Mouse (Mus musculus) liver, postnatal 0 days (tissue): Measurements from ENCODE around the gene Cep170. TPM values are rescaled to one million over a fixed set of nuclear protein-coding genes. Genes with fewer than 3 reads are reported as not detected.

ENCODE experiments used
- ATAC-seq: fragments of 200-750 bp; cut with Nextera tagmentation; 2 replicates; pipeline ENCODE4 v1.8.0; 2017; ENCODE audit warnings: mild to moderate bottlenecking, moderate library complexity
- DNase-seq: peaks from one replicate; pipeline ENCODE4 v3.0.0-alpha.2; 2016
- H3K27ac ChIP-seq: fragments of 300-500 bp; sonication (generic); 2 replicates; pipeline ENCODE4 v1.5.1; 2014; ENCODE audit warnings: antibody characterized with exemption, moderate library complexity, mild to moderate bottlenecking, low read depth
- H3K27me3 ChIP-seq: fragments of 300-500 bp; sonication (generic); 2 replicates; pipeline ENCODE4 v1.6.1; 2014; ENCODE audit warnings: low read length, control low read depth, mixed read lengths; ENCODE audit not compliant: insufficient read depth
- H3K36me3 ChIP-seq: fragments of 300-500 bp; sonication (generic); replicated peaks from 2 replicates; pipeline ENCODE4 v1.6.1; 2014; ENCODE audit warnings: mild to moderate bottlenecking, control low read depth, low read length, moderate library complexity, mixed read lengths; ENCODE audit not compliant: insufficient read depth
- H3K4me1 ChIP-seq: fragments of 300-500 bp; sonication (generic); 2 replicates; pipeline ENCODE4 v1.6.1; 2014; ENCODE audit warnings: antibody characterized with exemption, mild to moderate bottlenecking, control low read depth; ENCODE audit not compliant: insufficient read depth
- H3K4me2 ChIP-seq: fragments of 300-500 bp; sonication (generic); 2 replicates; pipeline ENCODE4 v1.6.1; 2014; ENCODE audit warnings: low read depth, mild to moderate bottlenecking, low read length, moderate library complexity, mixed read lengths
- H3K4me3 ChIP-seq: fragments of 300-500 bp; sonication (generic); 2 replicates; pipeline ENCODE4 v1.5.1; 2014; ENCODE audit warnings: low read depth, low read length
- H3K9ac ChIP-seq: fragments of 300-500 bp; sonication (generic); replicated peaks from 2 replicates; pipeline ENCODE4 v1.6.1; 2014; ENCODE audit warnings: mild to moderate bottlenecking, moderate library complexity
- H3K9me3 ChIP-seq: fragments of 300-500 bp; sonication (generic); 2 replicates; pipeline ENCODE4 v1.6.1; 2016; ENCODE audit warnings: mild to moderate bottlenecking, control low read depth, low read length, mixed read lengths
- CTCF ChIP-seq: sonication (generic); IDR thresholded peaks from 2 replicates; pipeline ENCODE4 v1.5.1; 2016; ENCODE audit warnings: antibody characterized with exemption, low read depth
- EP300 ChIP-seq: IDR thresholded peaks from 2 replicates; pipeline ENCODE4 v1.6.1; 2016; ENCODE audit warnings: antibody characterized with exemption, low read depth, mild to moderate bottlenecking
- WGBS: fragments of 180-500 bp; shearing (Covaris S2); extraction: QIAGEN DNeasy Blood & Tissue Kit; methylation state at CpG from one replicate; pipeline ENCODE4 v1.1.7; 2014; ENCODE audit not compliant: insufficient replicate concordance; 5-methylcytosine and 5-hydroxymethylcytosine counted together
- polyA plus RNA-seq: library from polyadenylated mRNA; unstranded; fragments of >200 nt; fragmentation: Nextera tagmentation; extraction: Ambion mirVana; gene quantifications from 2 replicates; pipeline ENCODE4 v1.2.1, GENCODE M21; 2015

Gene Cep170
- polyA plus RNA-seq, 1 experiment from 2014 or later: 4.4 TPM

GRCm38 (mm10) chr1:176792175-176792574 is 21.7 kb downstream of the Cep170 start:
- DNase-seq (no peak), ATAC-seq (no peak)
- Histone ChIP-seq H3K4me1 (no peaks in the 10 kb centered on the region), H3K36me3 (peaks cover 16% of the 10 kb centered on the region; the same call in 1 of the 2 replicates), H3K4me3 (no peak overlapping the region), H3K27ac (no peak overlapping the region), H3K9ac (no peak overlapping the region), H3K27me3 (no peaks in the 10 kb centered on the region), H3K9me3 (no peaks in the 10 kb centered on the region), H3K4me2 (no peak overlapping the region)
- WGBS: 82% methylated on average over 1 of the region's 1 CpGs
- TF ChIP-seq EP300: no peak
- no peak for TF ChIP-seq CTCF

GRCm38 (mm10) chr1:176789326-176789725 is 24.5 kb downstream of the Cep170 start:
- TF ChIP-seq EP300 (no peak), CTCF (no peak)
- 89% methylated on average over 7 of the region's 7 CpGs for WGBS

GRCm38 (mm10) chr1:176774533-176774932 is 39.3 kb downstream of the Cep170 start:
- Histone ChIP-seq H3K9me3 (no peaks in the 10 kb centered on the region), H3K27ac (no peak overlapping the region), H3K4me3 (no peak overlapping the region), H3K4me1 (no peaks in the 10 kb centered on the region), H3K4me2 (no peak overlapping the region), H3K27me3 (no peaks in the 10 kb centered on the region), H3K9ac (no peak overlapping the region), H3K36me3 (peaks cover 20% of the 10 kb centered on the region)
- ATAC-seq (no peak), DNase-seq (no peak)
- 83% methylated on average over 4 of the region's 4 CpGs for WGBS
- TF ChIP-seq EP300 (no peak), CTCF (no peak)

More at GRCm38 (mm10) chr1:176789326-176789725, 24.5 kb downstream of the Cep170 start:
- H3K27ac ChIP-seq: no peak overlapping the region
- H3K4me1 ChIP-seq: no peaks in the 10 kb centered on the region
- H3K9me3 ChIP-seq: no peaks in the 10 kb centered on the region
- DNase-seq (no peak), ATAC-seq (no peak)
- no peak overlapping the region for H3K9ac ChIP-seq
- H3K4me3 ChIP-seq: no peak overlapping the region
- peaks cover 23% of the 10 kb centered on the region for H3K36me3 ChIP-seq
- H3K4me2 ChIP-seq: no peak overlapping the region
- no peaks in the 10 kb centered on the region for H3K27me3 ChIP-seq

GRCm38 (mm10) chr1:176762295-176762694 is 51.6 kb downstream of the Cep170 start:
- DNase-seq: no peak
- TF ChIP-seq CTCF: no peak
- TF ChIP-seq EP300: no peak
- peaks cover 15% of the 10 kb centered on the region; the same call in 1 of the 2 replicates for H3K36me3 ChIP-seq
- H3K27me3 ChIP-seq: no peaks in the 10 kb centered on the region
- ATAC-seq: no peak
- no peak overlapping the region for H3K4me2 ChIP-seq
- H3K4me1 ChIP-seq: no peaks in the 10 kb centered on the region
- WGBS: 64% methylated on average over 2 of the region's 2 CpGs
- no peaks in the 10 kb centered on the region for H3K9me3 ChIP-seq
- no peak overlapping the region for H3K4me3 ChIP-seq
- no peak overlapping the region for H3K9ac ChIP-seq
- H3K27ac ChIP-seq: no peak overlapping the region

GRCm38 (mm10) chr1:176760673-176761072 is 53.2 kb downstream of the Cep170 start:
- Histone ChIP-seq H3K4me3 (no peak overlapping the region), H3K4me1 (no peaks in the 10 kb centered on the region), H3K27ac (no peak overlapping the region), H3K4me2 (no peak overlapping the region), H3K27me3 (no peaks in the 10 kb centered on the region), H3K36me3 (peaks cover 25% of the 10 kb centered on the region), H3K9me3 (no peaks in the 10 kb centered on the region), H3K9ac (no peak overlapping the region)
- no peak for TF ChIP-seq EP300
- TF ChIP-seq CTCF: no peak
- WGBS: 91% methylated on average over 1 of the region's 1 CpGs
- no peak for DNase-seq
- ATAC-seq: no peak

- Histone ChIP-seq H3K27me3 (no peaks in the 10 kb centered on the region), H3K9me3 (no peaks in the 10 kb centered on the region), H3K27ac (no peak overlapping the region), H3K9ac (no peak overlapping the region), H3K4me2 (no peak overlapping the region), H3K36me3 (peaks cover 24% of the 10 kb centered on the region), H3K4me3 (no peak overlapping the region), H3K4me1 (no peaks in the 10 kb centered on the region)
- ATAC-seq: no peak
- DNase-seq: no peak
- TF ChIP-seq CTCF (no peak), EP300 (no peak)
- 86% methylated on average over 9 of the region's 9 CpGs for WGBS
These were observed 58.3 kb downstream of the Cep170 start for GRCm38 (mm10) chr1:176755586-176755985.
